Mouse (Mus musculus): Measurements from ENCODE around the gene Arih1. TPM values are rescaled to one million over a fixed set of nuclear protein-coding genes. Genes with fewer than 3 reads are reported as not detected.

Arih1 gene
- polyA plus RNA-seq, 1 experiment from 2014 or later: 17.7 TPM

DNA sequence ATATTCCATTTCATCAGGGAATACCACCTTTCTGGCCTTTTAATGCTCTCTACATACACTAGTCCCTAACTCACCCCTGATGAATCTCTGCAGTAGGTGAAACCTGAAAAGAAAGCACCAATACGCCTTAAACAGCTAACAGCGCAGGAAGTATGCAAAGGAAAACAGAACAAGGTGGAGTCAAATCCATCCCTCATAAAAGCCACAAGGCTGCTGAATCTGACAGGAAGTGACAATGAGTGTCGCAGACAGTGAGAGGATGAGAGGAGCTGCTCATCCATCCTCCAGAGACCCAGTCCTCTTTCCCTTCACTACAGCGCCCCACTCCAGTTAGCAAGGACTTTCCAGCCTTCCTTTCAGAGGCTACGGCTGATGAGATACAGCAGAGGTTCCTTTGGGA is 148.0 kb downstream of the Arih1 start:
- ATAC-seq (ENCODE audit: low read depth): no peak
- Histone ChIP-seq H3K9me3 (ENCODE audit: control insufficient read depth, low read length) (no peaks in the 10 kb centered on the region), H3K4me2 (ENCODE audit: low read depth, low read length) (no peak overlapping the region), H3K27me3 (ENCODE audit: control insufficient read depth, insufficient read depth, low read length) (no peaks in the 10 kb centered on the region), H3K4me3 (ENCODE audit: low read depth, low read length) (no peak overlapping the region), H3K4me1 (ENCODE audit: control insufficient read depth, insufficient read depth, low read length) (no peaks in the 10 kb centered on the region), H3K27ac (ENCODE audit: low read depth, low read length) (no peak overlapping the region), H3K36me3 (ENCODE audit: control insufficient read depth, insufficient read depth, low read length) (peaks cover 16% of the 10 kb centered on the region), H3K9ac (replicated peaks; ENCODE audit: low read depth, low read length) (no peak overlapping the region)
- WGBS: 85% methylated on average over 5 of the region's 5 CpGs

Other genes with a start within 250 kb of the Arih1 start
- gene Adpgk, start 195.1 kb downstream of the Arih1 start, polyA plus RNA-seq (2014; fragmentation: Nextera tagmentation; extraction: Ambion mirVana): 22.1 and 28.8 TPM in 2 replicates
- 37.1 and 37.7 TPM in 2 replicates for gene Bbs4, start 133.1 kb downstream of the Arih1 start, polyA plus RNA-seq (2014; fragmentation: Nextera tagmentation; extraction: Ambion mirVana)
- gene Hexa, start 52.9 kb upstream of the Arih1 start, polyA plus RNA-seq (2014; fragmentation: Nextera tagmentation; extraction: Ambion mirVana): 49.0 and 63.3 TPM in 2 replicates
- 0.68 and 0.94 TPM in 2 replicates for gene Tmem202, start 53.2 kb upstream of the Arih1 start, polyA plus RNA-seq (2014; fragmentation: Nextera tagmentation; extraction: Ambion mirVana)
- 28.8 and 34.8 TPM in 2 replicates for gene Celf6, start 91.3 kb upstream of the Arih1 start, polyA plus RNA-seq (2014; fragmentation: Nextera tagmentation; extraction: Ambion mirVana)
- gene Parp6, start 130.7 kb upstream of the Arih1 start, polyA plus RNA-seq (2014; fragmentation: Nextera tagmentation; extraction: Ambion mirVana): 246 and 258 TPM in 2 replicates
- 834 and 964 TPM in 2 replicates for gene Pkm, start 169.8 kb upstream of the Arih1 start, polyA plus RNA-seq (2014; fragmentation: Nextera tagmentation; extraction: Ambion mirVana)
- gene Gramd2, start 193.5 kb upstream of the Arih1 start, polyA plus RNA-seq (2014; fragmentation: Nextera tagmentation; extraction: Ambion mirVana): 3.1 and 6.0 TPM in 2 replicates

Measured in neural tube, embryonic 14.5 days (tissue).